Mouse (Mus musculus): ENCODE results near the gene Lmntd1. TPM values are rescaled to one million over a fixed set of nuclear protein-coding genes. Genes with fewer than 3 reads are reported as not detected.

The Lmntd1 gene
- polyA plus RNA-seq, 1 experiment from 2014 or later, result not detected

- WGBS, result 71% methylated on average over 10 of the region's 10 CpGs
- Histone ChIP-seq H3K9me3 (ENCODE audit: control insufficient read depth, low read length) (no peaks in the 10 kb centered on the region), H3K27ac (ENCODE audit: low read depth, low read length) (no peak overlapping the region), H3K9ac (ENCODE audit: low read depth, low read length) (no peak overlapping the region), H3K4me3 (ENCODE audit: low read depth, low read length) (no peak overlapping the region), H3K27me3 (replicated peaks; ENCODE audit: control insufficient read depth, insufficient read depth, low read length) (no peaks in the 10 kb centered on the region), H3K4me1 (replicated peaks; ENCODE audit: control insufficient read depth, insufficient read depth, low read length) (no peaks in the 10 kb centered on the region), H3K4me2 (no peak overlapping the region), H3K36me3 (ENCODE audit: control insufficient read depth, insufficient read depth, low read length) (no peaks in the 10 kb centered on the region)
- DNase-seq (ENCODE audit: low spot score) (no peak), ATAC-seq (replicated peaks; ENCODE audit: low FRiP score) (no peak)
These were observed 35.5 kb downstream of the Lmntd1 start for GRCm38 (mm10) chr6:145578457-145579185.

DNA sequence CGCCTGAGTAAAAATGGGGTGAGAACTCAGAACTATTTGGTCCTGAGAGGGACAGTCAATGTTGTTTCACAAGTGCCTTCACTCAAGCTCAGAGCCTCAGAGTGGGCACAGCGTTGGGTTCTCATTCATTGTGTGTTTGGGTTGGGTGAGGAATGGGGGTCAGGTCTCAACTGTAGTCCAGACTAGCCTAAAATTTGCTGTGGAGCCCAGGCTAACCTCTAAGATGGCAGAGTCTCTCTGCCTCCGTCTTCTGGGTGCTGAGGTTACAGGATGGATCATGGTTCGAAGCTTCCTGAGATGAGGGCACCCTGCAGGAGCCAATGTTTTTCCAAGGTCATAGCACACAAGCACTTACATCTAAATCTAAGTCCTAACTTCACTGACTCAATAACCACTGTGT, 37.4 kb downstream of the Lmntd1 start:
- ATAC-seq (replicated peaks; ENCODE audit: low FRiP score), result no peak

DNA sequence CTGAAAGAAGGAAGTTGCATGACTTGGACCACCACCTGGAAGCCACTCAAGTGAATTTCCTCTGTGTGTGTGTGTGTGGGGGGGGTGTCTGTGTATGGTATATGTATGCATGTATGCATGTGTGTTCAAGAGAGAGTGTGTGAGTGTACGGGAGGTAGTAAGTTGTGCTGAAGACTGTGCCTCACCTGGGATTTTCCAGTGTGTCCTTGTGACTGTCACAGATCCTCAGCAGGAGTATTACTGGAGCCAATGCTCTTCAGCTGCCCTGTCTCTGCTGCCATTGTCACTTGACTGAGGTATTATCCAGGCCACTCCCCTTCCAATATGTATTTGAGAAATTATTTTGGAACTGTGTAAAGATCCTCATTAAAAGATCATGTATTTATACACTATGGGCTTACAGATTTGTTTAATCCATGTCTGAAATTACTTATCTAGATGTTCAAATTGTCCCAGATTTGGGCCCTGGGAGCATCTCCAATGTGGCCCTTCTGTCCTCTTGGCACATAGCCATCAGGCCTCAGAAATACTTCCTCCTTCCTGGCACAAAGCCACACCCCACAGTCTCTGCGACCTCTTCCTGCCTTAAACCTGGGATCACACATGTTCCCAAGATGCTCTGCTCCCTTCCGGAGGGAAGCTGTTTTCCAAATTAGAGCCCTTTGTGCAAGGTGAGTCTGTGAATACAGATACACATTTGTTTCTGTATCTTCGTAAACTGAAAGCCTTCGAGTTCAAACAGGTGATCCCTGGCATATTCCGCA, 40.7 kb downstream of the Lmntd1 start:
- Histone ChIP-seq H3K9me3 (ENCODE audit: control insufficient read depth, low read length) (no peaks in the 10 kb centered on the region), H3K9ac (ENCODE audit: low read depth, low read length) (no peak overlapping the region), H3K4me2 (no peak overlapping the region), H3K27ac (ENCODE audit: low read depth, low read length) (no peak overlapping the region), H3K4me1 (replicated peaks; ENCODE audit: control insufficient read depth, insufficient read depth, low read length) (no peaks in the 10 kb centered on the region), H3K36me3 (ENCODE audit: control insufficient read depth, insufficient read depth, low read length) (no peaks in the 10 kb centered on the region), H3K4me3 (ENCODE audit: low read depth, low read length) (no peak overlapping the region), H3K27me3 (replicated peaks; ENCODE audit: control insufficient read depth, insufficient read depth, low read length) (no peaks in the 10 kb centered on the region)
- WGBS, result 86% methylated on average over 6 of the region's 6 CpGs
- DNase-seq (ENCODE audit: low spot score) (no peak), ATAC-seq (replicated peaks; ENCODE audit: low FRiP score) (no peak)

More for the DNA sequence above, 37.4 kb downstream of the Lmntd1 start:
- Histone ChIP-seq H3K9ac (ENCODE audit: low read depth, low read length) (no peak overlapping the region), H3K4me1 (replicated peaks; ENCODE audit: control insufficient read depth, insufficient read depth, low read length) (no peaks in the 10 kb centered on the region), H3K27ac (ENCODE audit: low read depth, low read length) (no peak overlapping the region), H3K9me3 (ENCODE audit: control insufficient read depth, low read length) (no peaks in the 10 kb centered on the region), H3K27me3 (replicated peaks; ENCODE audit: control insufficient read depth, insufficient read depth, low read length) (no peaks in the 10 kb centered on the region), H3K4me2 (no peak overlapping the region), H3K36me3 (ENCODE audit: control insufficient read depth, insufficient read depth, low read length) (no peaks in the 10 kb centered on the region), H3K4me3 (ENCODE audit: low read depth, low read length) (no peak overlapping the region)
- no peak for DNase-seq (ENCODE audit: low spot score)
- 82% methylated on average over 4 of the region's 4 CpGs for WGBS

- H3K9me3 ChIP-seq (ENCODE audit: control insufficient read depth, low read length), result no peaks in the 10 kb centered on the region
- no peak overlapping the region for H3K4me3 ChIP-seq (ENCODE audit: low read depth, low read length)
- no peak overlapping the region for H3K27ac ChIP-seq (ENCODE audit: low read depth, low read length)
- no peak overlapping the region for H3K4me2 ChIP-seq
- H3K9ac ChIP-seq (ENCODE audit: low read depth, low read length), result no peak overlapping the region
- ATAC-seq (replicated peaks; ENCODE audit: low FRiP score), result no peak
- no peaks in the 10 kb centered on the region for H3K4me1 ChIP-seq (replicated peaks; ENCODE audit: control insufficient read depth, insufficient read depth, low read length)
- H3K36me3 ChIP-seq (ENCODE audit: control insufficient read depth, insufficient read depth, low read length), result no peaks in the 10 kb centered on the region
- DNase-seq (ENCODE audit: low spot score), result no peak
- H3K27me3 ChIP-seq (replicated peaks; ENCODE audit: control insufficient read depth, insufficient read depth, low read length), result no peaks in the 10 kb centered on the region
- 74% methylated on average over 3 of the region's 3 CpGs for WGBS
These were observed 45.4 kb downstream of the Lmntd1 start for GRCm38 (mm10) chr6:145568701-145569100.

GRCm38 (mm10) chr6:145567832-145568231, 46.3 kb downstream of the Lmntd1 start:
- H3K4me2 ChIP-seq, result no peak overlapping the region
- no peaks in the 10 kb centered on the region for H3K9me3 ChIP-seq (ENCODE audit: control insufficient read depth, low read length)
- no peak overlapping the region for H3K4me3 ChIP-seq (ENCODE audit: low read depth, low read length)
- H3K36me3 ChIP-seq (ENCODE audit: control insufficient read depth, insufficient read depth, low read length), result no peaks in the 10 kb centered on the region
- H3K9ac ChIP-seq (ENCODE audit: low read depth, low read length), result no peak overlapping the region
- DNase-seq (ENCODE audit: low spot score), result no peak
- H3K27ac ChIP-seq (ENCODE audit: low read depth, low read length), result no peak overlapping the region
- 79% methylated on average over 3 of the region's 3 CpGs for WGBS
- H3K27me3 ChIP-seq (replicated peaks; ENCODE audit: control insufficient read depth, insufficient read depth, low read length), result no peaks in the 10 kb centered on the region
- no peak for ATAC-seq (replicated peaks; ENCODE audit: low FRiP score)
- H3K4me1 ChIP-seq (replicated peaks; ENCODE audit: control insufficient read depth, insufficient read depth, low read length), result no peaks in the 10 kb centered on the region

DNA sequence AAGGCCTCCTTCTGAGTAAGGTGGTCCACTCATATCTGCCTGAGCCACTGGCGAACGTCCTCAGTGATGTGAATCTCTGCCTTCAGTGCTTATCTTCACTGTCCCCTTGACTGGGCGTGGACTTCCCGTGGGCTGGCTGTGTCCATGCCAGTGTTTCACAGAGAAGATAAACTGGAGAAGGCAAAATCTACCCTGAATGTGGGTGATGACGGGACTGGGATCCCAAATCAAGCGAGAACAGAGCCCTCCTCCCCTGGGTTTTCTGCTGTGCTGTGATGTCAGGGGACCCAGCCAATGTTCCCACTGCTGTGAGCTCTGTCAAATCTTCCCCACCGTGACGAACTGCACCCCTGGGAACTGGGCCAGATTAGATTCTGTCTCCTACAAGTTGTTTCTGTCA, 46.8 kb downstream of the Lmntd1 start:
- ATAC-seq (replicated peaks; ENCODE audit: low FRiP score) (no peak), DNase-seq (ENCODE audit: low spot score) (no peak)
- H3K27me3 ChIP-seq (replicated peaks; ENCODE audit: control insufficient read depth, insufficient read depth, low read length), result no peaks in the 10 kb centered on the region
- no peaks in the 10 kb centered on the region for H3K4me1 ChIP-seq (replicated peaks; ENCODE audit: control insufficient read depth, insufficient read depth, low read length)
- H3K9ac ChIP-seq (ENCODE audit: low read depth, low read length), result no peak overlapping the region
- no peak overlapping the region for H3K4me2 ChIP-seq
- H3K36me3 ChIP-seq (ENCODE audit: control insufficient read depth, insufficient read depth, low read length), result no peaks in the 10 kb centered on the region
- no peak overlapping the region for H3K27ac ChIP-seq (ENCODE audit: low read depth, low read length)
- H3K9me3 ChIP-seq (ENCODE audit: control insufficient read depth, low read length), result no peaks in the 10 kb centered on the region
- H3K4me3 ChIP-seq (ENCODE audit: low read depth, low read length), result no peak overlapping the region
- WGBS, result 40% methylated on average over 8 of the region's 8 CpGs

- no peaks in the 10 kb centered on the region for H3K36me3 ChIP-seq (ENCODE audit: control insufficient read depth, insufficient read depth, low read length)
- 86% methylated on average over 5 of the region's 5 CpGs for WGBS
- no peak overlapping the region for H3K27ac ChIP-seq (ENCODE audit: low read depth, low read length)
- no peaks in the 10 kb centered on the region for H3K9me3 ChIP-seq (ENCODE audit: control insufficient read depth, low read length)
- no peak overlapping the region for H3K4me2 ChIP-seq
- H3K27me3 ChIP-seq (replicated peaks; ENCODE audit: control insufficient read depth, insufficient read depth, low read length), result no peaks in the 10 kb centered on the region
- no peak overlapping the region for H3K9ac ChIP-seq (ENCODE audit: low read depth, low read length)
- no peaks in the 10 kb centered on the region for H3K4me1 ChIP-seq (replicated peaks; ENCODE audit: control insufficient read depth, insufficient read depth, low read length)
- DNase-seq (ENCODE audit: low spot score) (no peak), ATAC-seq (replicated peaks; ENCODE audit: low FRiP score) (no peak)
- no peak overlapping the region for H3K4me3 ChIP-seq (ENCODE audit: low read depth, low read length)
These were observed 48.5 kb downstream of the Lmntd1 start for GRCm38 (mm10) chr6:145565663-145566062.

GRCm38 (mm10) chr6:145564671-145565070, 49.4 kb downstream of the Lmntd1 start:
- Histone ChIP-seq H3K27ac (ENCODE audit: low read depth, low read length) (no peak overlapping the region), H3K4me2 (no peak overlapping the region), H3K36me3 (ENCODE audit: control insufficient read depth, insufficient read depth, low read length) (no peaks in the 10 kb centered on the region), H3K27me3 (replicated peaks; ENCODE audit: control insufficient read depth, insufficient read depth, low read length) (no peaks in the 10 kb centered on the region), H3K9me3 (ENCODE audit: control insufficient read depth, low read length) (no peaks in the 10 kb centered on the region), H3K9ac (ENCODE audit: low read depth, low read length) (no peak overlapping the region), H3K4me3 (ENCODE audit: low read depth, low read length) (no peak overlapping the region), H3K4me1 (replicated peaks; ENCODE audit: control insufficient read depth, insufficient read depth, low read length) (no peaks in the 10 kb centered on the region)
- DNase-seq (ENCODE audit: low spot score) (no peak), ATAC-seq (replicated peaks; ENCODE audit: low FRiP score) (no peak)
- 63% methylated on average over 4 of the region's 4 CpGs for WGBS

Measured in liver, embryonic 11.5 days (tissue).